Mouse (Mus musculus): ENCODE results near the gene Swi5.
"Not testable (repeated sequence)": the region's sequence is repeated elsewhere in the genome, so short reads cannot be mapped to it uniquely, and the experiment has no call there.

Gene Swi5

DNA sequence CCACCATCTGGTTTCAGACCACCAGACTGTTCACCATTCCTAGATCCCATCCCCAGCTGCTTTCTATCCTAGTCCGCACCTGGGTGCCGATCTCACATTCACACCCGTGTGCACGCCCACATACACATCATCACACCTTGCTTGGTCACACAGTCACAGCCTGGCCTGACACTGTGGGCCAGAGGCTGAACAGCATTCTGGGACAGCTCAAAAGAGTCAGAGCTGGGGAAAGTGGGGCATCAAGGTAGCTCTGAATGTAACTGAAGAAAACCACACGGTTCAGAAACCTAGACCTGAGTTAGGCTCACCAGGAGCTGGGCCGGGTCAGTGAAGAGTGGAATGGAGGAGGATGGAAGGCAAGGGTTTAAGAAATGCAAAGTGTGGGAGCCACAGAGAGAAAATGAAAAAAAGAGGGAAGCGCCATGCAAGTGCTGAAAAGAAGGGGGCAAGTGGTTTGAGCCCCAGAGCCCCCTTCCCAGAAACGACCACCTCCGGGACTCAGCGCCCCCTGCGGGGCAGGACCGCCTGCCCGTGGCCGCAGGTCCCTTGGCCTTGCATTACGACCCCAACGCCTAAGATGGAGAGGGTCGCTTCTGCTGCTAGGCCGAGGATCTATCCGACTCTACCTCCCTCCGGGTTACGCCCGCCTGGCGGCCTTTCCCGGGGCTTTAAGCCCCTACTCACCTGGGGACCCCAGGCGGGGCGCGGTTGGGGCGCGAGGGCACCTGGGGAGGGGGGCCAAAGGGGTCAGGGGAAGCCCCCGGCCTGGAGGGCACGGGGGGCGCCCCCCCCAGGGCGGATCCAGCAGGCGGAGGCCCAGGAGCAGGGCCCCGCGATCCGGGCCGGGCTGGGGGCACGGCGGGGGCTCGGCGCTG is 23.8 kb upstream of the Swi5 start:
- no peak for DNase-seq

DNA sequence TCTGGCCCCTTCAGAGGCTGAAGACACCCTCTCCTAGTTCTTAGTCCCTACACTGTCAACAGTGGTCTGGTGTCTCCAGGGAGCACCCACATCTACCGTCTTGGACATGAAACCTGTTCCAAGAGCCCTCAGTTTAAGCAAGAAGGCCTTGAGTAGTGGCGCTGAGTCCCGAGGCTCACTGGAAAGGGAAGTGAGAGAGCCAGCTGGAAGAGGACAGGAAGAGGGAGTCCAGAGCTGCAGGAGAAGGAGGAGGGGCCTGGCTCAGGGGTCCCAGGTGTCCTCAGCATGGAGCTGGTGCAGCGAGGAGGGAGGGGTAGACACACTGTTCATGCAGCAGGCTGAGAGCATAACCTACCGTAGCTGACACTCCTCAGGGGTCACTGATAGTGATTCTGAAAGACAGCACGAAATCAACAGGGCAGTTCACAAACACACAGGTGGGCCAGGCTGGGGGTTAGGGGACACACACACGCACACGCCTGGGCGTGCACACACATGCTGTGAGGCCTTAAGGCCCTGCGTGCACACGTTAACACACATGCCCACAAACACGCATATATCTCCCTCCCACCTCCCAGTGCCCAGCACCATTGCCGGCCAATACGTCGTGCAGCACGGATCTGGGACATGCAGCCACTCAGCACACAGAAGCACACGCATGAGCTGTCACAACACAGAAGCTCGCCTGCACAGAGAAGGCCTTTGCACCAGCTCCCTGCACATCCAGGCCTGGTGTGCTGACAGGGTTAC is 22.4 kb upstream of the Swi5 start:
- no peak for DNase-seq

DNA sequence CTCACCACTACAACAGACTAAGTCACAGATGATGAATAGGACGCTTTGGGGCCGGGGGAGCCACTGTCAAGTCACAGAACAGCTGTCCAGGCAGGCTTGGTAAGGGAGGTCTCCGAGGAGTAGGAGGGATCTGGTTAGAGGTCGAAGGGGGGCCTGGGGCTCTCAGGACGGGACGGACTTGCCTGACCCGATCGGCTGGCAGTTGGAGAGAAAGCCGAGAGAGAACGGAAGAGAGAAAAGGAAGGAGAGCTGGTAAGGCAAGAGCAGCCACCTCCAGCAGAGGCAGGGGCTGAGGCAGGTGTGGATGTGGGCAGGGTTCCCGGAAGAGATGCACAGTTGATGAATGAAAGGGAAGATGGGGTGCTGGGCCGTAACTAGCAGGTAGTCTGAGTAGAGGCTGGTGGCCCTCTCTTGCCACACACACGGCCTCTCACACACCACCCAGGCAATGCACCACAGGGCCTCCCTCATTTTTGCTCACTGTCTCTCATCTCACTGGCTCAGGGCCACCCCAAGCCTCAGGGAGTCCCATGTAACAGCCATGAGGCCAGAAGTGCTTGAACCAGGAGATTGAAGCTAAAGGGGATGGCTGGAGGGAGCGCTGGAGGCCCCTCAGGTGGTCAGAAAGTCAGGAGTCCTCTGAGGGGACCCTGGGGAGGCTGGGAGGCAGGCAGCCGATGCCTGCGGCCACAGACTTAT is 21.1 kb upstream of the Swi5 start:
- DNase-seq = no peak

DNA sequence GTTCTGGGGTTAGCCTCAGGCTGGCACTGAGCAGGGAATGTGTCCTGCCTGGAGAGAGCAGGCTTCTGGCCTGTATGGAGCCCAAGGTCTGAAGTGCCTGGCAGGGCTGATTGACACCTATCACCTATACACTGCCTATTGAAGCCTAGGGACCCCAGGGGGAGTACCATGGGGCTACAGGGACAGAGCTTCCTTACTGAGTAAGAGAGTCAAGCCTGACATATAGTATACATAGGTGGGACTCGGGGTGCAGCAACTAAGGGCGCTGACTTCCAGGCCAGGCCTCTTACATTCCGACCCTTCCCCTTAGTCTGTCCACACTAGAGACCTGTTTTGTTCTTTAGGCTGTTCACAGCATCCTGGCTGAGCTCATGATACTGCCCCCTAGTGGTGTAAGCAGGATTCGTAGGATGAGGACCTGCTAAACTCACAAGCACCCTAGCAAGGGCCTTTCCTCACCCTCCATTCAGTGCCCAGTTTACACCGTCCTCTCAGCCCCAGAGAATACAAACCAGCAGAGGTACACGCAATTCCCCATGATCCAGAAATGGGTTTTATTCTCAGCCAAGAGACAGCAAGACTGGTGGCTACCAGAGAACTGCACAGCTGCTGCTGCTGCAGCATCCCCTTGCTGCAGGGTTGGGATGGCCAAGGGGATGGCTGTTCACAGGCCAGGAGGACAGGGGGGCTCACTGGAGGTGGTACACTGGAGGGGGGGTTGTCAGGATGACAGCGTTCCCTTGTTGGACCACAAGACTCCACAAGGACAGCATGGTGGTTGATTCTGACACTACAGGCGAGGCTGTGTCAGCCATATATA is 20.3 kb upstream of the Swi5 start:
- peak; percentile 75 for DNase-seq

DNA sequence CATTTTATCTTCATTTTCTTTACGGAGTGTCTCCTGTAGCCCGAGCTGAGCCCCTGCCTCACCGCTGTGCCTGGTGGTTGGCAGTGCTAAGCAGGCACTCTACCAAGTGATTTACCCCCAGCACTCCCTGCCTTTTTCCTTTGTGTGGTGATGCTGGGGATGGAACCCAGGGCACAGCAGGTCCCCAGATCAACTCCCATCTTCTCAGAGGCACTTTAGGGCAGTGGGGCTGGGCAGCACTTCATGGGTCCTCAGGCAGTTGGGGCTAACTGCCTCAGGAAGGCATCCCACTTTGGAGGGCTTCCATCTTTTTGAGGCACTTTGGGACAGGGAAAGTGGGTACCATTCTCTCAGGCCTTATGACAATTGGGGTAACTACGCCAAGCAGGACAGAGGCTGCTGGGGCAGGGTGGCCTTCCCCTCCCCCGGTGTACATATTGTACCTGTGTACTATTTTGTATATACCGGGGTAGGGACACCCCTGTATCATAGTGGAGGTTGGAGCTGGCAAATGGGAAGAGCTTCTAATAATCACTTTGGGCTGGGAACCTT is 19.4 kb upstream of the Swi5 start:
- DNase-seq = no peak

DNA sequence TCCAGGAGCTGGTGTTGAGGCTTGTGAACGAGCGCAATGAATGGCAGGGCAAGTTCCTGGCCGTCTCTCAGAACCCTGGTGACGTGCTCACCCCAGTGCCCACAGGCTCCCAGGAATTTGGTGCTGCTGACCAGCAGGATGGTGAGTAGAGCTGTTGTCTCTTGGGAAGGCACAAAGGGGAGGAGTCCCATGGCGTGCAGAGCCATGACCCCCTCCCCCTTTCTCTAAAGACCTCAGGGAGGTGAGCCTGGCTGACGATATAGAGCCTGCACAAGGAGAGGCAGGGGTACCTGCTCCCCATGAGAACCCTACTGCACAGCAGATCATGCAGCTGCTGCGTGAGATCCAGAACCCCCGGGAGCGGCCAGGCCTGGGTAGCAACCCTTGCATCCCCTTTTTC is 18.3 kb upstream of the Swi5 start:
- DNase-seq = no peak

DNA sequence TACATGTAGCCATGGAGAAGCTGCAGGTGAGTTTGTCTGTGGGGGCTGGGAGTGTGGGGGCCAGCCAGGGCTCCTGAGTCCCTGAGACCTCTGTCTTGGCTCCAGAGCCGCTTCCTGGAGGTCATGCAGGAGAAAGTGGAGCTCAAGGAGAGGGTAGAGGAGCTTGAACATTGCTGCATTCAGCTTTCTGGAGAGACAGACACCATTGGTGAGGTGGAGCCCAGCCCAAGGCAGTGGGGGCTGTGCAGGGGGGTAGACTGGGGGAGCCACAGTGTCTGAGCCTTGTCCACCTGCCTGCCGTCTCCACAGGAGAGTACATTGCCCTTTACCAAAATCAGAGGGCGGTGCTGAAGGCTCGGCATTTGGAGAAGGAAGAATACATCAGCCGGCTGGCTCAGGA is 17.8 kb upstream of the Swi5 start:
- DNase-seq = no peak

DNA sequence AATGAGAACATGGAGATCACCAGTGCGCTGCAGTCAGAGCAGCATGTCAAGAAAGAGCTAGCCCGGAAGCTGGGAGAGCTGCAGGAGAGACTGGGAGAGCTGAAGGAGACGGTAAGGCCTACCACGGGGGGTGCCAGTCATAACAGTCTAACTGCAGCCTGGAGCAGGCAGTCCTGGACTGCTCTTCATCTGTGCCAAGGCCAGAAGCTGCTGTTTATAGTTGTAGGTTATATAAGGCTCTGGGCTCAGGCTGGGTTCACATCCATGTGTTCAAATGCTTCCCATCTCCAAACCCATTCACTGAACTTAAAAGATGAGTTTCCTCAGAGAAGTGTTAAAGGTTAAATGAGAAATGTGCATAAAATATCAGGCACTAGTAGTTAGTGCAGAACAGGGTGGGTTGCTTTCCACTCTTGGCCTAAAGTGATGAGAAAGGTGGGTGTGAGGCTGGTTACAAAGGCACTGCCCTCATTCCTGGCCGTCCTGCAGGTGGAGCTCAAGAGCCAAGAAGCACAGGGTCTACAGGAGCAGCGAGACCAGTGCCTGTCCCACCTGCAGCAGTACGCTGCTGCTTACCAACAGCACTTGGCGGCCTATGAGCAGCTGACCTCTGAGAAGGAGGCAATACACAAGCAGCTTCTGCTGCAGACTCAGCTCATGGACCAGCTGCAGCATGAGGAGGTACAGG is 16.4 kb upstream of the Swi5 start:
- peak; percentile 57 to 65 for DNase-seq

DNA sequence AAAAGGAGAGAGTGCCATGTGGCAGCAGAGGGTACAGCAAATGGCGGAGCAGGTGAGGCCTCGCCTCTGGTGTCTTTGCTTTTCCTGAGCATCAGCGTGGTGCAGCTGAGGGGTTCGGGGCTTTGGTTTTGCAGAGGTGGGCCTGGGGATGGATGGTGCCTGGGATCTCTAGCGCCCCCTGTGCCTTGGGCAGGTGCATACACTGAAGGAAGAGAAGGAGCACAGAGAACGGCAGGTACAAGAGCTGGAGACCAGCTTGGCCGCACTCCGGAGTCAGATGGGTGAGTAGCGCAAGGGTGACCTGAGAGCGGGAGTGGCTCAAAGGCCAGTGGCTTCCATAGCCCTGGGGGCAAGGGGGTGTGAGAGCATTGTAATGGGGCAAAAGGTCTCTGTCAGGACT is 15.1 kb upstream of the Swi5 start:
- DNase-seq = no peak

DNA sequence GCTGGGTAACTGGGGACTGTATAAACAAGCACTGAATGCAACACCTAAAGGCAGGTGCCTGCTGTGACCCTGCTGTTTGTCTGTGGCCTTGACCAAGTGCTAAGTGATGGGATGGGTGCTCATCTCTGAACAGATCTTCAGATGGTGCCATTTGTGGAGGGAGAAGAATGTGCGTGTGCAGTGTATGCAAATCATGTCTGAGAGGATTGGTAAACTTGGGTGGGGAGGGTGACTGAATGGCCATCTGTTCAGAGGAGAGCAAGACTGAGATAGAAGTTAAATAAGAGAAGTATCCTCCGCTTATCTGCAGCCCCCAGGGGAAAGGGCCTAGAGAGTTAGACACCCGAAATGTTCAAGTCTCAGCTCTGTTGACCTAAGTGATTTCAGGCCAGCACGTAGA is 11.6 kb upstream of the Swi5 start:
- no peak for DNase-seq

DNA sequence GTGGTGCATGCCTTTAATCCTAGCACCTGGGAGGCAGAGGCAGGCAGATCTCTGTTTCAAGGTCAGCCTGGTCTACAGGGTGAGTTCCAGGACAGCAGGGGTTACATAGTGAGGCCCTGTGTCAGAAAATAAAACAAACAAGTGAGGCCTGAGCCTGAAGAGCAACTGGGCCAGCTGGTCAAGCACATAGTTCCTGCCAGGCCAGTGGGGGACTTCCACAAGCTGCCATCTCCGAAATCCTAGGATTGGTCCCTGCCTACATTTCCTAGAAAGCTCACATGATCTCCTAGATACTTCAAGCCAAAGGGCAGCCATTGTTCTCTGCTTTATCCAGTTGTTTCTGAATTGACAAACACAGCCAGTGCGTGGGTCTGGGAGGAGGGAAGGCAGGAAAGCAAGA is 8.0 kb upstream of the Swi5 start:
- DNase-seq = not testable (repeated sequence)

DNA sequence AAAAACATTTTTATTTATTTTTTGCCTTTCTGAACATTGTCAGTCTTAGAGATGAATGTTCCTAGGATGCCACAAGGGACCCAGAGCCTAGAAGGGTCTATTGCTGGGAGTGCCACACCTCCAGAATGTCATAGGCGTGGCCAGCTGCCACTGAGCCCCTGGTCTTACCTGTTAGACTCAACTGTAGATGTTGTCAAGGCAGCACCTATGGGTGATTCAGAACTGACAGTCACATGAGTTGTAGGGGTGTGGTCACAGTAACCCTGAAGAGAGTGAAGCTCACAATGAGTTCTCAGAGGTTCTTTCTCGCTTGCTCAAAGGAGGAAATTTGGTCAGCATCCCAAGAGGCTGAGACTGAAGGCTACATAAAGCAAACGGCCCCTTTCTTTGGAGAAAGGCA is 7.4 kb upstream of the Swi5 start:
- no peak for DNase-seq

DNA sequence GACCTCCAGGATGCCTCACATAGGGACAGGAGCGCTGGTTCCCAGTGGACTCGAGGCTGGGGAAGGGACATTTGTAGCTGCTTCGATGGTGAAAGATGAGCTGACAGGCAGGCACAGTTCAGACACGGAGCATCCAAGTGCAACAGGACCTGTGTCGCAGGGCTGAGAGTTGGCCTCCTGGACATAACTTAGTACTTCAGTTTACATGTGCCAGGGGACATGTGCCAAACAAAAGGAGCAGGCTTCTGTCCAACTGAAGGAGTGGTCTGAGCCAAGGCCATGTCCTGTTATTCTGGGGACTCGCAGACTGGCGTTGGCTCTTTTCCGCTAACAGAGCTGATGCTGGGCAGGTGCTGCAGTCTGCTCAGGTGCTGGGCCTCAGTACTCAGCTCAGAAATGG is 6.5 kb upstream of the Swi5 start:
- no peak for DNase-seq

DNA sequence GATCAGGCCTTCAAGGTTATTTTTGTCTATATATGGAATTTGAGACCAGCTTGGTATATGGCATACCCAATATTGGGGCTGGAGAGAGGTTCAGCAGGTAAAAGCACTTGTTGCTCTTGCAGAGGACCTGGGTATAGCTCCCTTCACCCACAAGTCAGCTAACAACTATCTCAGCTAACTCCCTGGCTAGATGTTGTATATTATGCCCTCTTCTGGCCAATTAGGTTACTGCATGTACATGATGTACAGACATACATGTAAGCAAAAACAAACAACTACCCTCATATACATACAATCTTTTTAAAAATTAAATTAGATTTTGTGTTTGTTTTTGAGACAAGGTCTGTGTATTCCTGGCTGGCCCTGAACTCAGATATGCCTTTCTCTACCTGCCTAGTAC is 1.7 kb upstream of the Swi5 start:
- DNase-seq = peak; percentile 37 to 44

DNA sequence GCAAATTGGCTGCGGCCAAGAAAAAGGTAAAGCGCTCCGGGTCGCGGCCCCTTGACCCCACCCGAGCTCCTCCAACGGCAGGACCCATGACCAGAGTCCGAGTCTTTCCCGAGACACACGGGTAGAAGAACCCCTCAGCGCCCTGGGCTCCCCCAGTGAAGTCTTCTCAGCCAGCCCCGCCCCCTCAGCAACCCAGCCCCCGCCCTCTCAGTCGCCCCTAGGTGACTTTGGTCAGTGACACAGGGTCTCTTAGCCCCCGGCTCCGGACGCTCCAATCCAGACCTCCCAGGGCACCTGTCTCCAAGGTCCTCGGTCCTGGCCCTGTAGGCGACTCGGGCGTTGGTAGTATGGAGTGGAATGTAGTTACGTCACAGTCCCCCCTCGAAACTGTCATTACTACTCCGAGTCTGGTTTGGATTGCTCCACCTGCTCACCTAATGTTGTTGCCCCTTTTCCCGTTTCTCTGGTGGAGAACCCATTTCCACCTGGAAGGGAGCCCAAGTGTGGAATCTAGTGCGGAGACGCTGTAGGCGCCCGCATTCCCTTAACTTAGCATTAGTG is 576 bp upstream of the Swi5 start:
- DNase-seq = no peak

DNA sequence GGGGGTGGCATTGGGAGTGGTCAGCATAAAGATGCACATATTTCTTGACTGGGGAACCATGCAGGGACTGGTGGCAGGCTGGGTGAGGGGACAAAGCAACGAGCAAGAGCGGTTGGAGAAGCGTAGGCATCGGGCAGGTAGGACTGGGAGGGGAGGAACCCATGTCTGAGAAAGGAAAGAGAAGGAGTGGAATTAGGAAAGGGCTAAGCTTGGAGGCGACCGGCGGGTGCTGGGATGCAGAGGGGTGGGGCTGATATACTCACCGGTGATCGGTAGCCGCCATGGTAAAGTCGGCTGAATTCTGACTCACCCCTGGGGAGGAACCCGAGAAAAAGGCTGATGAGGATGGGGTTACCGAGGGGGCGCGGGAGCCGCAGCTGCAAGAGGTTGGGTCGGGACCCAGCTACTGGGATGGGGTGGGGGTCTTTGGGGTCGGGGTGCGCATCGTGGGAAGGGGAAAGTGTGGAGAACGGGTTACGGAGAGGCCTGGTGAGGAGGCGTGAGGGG is 488 bp downstream of the Swi5 start, which contains the start of gene Golga2:
Gene Golga2, plus strand, starts transcription at position 51 of the 507 bp plus-strand sequence.
- DNase-seq = peak in 1 of 2 experiments; percentile 47

DNA sequence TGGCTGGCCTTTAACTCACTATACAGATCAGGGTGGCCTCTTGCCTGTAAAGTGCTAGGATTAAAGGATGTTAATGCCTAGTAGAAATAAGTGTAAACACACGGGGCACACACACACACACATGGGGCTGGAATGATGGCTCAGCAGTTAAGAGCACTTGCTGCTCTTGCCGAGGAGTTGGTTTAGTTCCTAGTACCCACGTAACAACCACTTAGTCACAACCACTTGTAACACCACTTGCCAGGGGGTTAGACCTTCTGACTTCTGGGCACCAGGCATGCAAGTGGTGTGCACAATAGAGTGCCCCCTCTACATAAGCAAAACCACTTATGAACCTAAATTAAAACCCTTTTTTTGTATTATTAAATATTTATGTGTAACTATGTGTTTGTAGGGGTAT is 3.9 kb downstream of the Swi5 start:
- no peak for DNase-seq

DNA sequence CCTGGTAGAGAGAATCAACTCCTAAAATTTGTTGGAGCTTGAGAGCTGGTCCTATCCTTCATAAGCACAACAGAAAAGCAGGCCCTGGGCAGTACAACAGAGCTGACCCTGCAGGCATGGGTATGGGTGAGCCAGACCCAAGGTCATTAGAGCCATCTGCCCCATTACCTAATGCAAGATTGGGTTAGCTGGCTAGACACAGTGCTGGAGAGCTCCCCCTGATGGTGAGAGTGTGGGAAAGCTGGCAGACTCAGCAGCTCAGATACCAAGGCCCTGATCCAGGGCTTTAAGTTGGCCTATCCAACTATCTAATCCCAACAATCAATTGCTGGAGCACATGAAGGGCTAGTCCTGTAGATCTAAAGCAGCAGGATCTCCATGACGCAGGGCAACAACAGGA is 5.1 kb downstream of the Swi5 start:
- DNase-seq = peak; percentile 69 to 73

DNA sequence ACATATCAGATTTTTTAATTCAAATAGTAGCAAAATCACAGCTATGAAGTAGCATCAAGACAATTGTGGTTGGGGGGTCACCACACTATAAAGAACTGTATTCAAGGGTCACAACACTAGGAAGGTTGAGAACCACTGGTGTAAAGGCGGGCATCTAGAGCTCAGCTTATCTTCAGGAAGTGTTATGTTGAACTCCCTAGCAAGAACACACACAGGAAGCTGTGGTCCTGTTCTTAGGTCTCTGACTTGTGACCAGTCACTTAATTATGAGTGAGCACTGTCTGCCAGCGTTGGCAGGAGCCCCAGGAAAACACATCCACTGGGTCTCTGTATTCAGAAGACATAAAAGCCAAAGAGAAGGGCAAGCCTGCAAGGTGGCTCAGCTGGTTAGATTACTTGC is 5.6 kb downstream of the Swi5 start:
- no peak for DNase-seq

DNA sequence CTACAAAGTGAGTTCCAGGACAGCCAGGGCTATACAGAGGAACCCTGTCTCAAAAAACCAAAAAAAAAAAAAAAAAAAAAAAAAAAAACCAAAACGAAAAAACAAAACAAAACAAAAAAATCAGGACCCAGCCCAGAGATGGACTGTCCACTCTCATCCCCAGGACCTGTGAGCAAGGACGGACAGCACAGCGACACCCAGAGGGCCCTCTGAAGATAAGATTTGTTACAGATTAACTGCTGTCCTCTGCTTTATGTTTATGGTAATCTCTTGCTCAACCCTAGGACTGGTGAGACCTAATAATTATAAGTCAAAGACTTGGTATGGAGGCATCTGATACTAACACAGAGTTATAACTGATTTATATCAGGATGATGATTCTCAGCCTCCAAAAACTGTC is 12.1 kb downstream of the Swi5 start:
- no peak for DNase-seq

DNA sequence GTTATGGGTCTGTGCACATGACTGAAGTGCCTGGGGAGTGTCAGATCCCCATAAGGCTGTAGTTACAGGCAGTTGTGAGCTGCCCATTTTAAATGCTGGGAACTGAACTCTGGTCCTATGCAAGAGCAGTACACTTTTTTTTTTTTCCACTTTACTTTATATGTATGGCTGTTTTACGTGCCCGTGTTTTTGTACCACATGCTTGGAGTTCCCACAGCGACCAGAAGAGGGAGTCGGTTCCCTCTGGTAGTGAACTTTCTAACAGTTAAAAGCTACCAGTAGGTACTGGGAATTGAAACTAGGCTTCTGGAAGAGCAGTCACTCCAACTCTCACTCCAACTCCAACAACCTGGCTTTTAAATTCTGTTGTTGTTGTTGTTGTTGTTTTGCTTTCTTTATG is 27.2 kb downstream of the Swi5 start:
- DNase-seq = peak; percentile 79 to 81

Data from B cell, adult 2 months (primary cell).